Mouse (Mus musculus) thymus, postnatal 0 days (tissue): ENCODE results near the gene Lrwd1. TPM values are rescaled to one million over a fixed set of nuclear protein-coding genes. Genes with fewer than 3 reads are reported as not detected.

ENCODE experiments used
- DNase-seq: peaks from one replicate; pipeline ENCODE4 v3.0.0-alpha.2; 2015; ENCODE audit warnings: low spot score
- microRNA-seq: library from miRNA; unstranded; fragments of <30 nt; microRNA quantifications from one replicate; pipeline ENCODE4, GENCODE M21; 2016; ENCODE audit warnings: borderline number of aligned reads
- polyA plus RNA-seq: library from polyadenylated mRNA; unstranded; fragments of >200 nt; fragmentation: Nextera tagmentation; extraction: Ambion mirVana; gene quantifications from 2 replicates; pipeline ENCODE4 v1.2.1, GENCODE M21; 2015

Lrwd1 gene
- polyA plus RNA-seq, 1 experiment from 2014 or later, result 66.5 TPM

DNA sequence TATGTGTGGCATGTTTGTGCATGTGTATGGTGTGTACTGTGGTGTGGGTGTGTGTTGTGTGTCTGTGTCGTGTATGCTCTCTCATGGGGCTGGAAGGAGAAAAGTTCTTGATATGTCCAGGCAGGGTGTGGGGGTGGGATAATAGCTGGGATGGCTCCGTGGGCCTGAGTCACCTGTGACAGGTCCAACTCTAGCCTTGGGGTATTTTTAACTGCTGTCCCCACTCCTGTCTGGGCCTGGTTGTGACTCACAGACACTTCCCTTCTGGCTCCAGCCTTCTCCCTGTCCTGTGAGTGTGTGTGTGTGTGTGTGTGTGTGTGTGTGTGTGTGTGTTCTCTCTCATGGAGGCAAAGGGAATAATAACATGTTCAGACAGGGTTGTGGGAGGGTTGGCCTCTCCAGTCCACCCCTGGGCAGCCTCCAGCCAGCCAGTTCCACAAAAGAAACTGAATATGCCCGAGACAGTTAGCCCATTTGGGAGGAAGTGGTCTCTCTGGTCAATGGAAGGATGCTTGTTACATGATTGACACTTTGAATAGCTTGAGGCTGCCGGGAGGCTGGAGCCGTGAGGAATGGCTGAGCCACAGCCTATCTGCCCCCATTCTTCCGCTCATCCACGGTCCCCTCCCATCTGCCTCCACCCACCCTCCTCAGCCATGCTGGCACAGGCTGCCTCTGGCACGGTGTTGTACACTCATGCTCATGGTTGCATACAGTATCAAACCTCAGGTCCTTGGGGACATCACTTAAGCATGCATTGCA lies 41.4 kb downstream of the Lrwd1 start:
- no peak for DNase-seq

DNA sequence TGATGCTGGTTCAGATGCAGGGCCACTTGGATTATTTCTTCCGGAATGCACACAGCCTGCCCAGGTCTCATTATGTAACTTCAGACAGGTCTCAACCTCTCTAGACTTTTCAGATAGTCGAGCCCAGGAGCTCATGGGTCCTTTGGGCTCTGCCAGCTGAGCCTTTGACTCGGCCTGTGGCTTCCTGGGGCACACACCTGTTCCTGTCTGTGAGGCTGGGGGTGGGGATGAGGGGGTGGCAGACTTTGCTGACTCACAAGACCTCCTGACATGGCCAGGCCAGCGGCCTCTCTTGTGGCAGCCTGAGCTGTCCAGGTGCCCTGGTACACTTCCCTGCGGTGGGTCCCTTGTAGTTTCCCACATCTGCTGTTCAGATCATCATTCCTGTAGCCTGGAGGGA lies 43.9 kb downstream of the Lrwd1 start:
- peak; percentile 76 for DNase-seq

DNA sequence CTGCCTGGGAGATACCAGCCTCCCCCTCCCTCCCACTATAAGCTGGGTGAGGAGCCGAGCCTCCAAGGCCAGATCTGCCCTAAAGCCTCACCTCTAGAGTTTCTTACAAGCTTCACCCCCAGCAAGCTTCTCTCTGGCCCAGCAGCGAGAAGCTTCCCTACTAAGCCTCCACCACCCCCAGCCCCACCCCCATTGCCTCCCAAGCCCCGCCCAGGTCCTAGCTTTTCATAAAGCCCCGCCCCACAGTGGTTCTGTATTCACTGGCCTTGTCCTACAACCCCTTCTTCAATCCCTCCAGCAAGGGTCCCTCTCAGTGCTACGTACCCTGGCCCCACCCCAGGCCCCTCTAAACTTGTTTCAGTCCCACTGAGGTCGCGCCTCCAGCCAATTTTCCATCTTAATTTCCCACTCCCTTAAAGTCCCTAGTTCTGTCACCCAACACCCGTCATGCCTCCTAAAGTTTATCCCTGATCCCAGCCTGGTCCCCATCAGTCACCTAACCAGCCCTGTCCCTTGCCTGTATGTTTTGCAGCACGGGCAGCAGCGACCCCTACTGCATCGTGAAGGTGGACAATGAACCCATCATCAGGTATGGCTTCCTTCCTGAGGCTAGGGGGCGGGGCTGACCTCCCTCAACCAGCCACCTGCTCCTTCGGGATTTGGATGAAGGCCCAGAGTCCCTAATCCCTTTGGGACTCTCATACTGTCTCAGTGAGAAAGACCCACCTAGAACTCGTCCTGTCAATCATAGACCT lies 46.9 kb downstream of the Lrwd1 start:
- no peak for DNase-seq

DNA sequence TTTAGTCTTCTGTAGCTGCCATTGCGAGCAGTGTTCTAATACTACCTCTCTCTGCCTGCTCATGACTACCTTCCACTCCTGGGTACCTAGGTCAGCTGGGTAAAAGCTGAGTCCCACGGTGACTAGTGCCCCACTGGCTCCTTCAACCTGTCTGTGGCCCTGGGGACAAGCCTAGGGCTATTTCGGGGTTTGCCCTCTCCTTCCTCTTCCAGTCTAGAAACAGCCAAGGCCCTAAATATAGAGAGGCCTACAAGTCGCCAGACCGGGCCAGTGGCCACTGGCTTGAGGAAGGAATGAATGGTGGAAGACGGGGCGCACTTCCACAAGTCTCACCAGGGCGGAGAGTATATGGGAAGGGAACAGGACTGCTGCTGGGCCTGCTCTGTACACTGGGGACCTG lies 49.6 kb downstream of the Lrwd1 start:
- DNase-seq, result no peak

DNA sequence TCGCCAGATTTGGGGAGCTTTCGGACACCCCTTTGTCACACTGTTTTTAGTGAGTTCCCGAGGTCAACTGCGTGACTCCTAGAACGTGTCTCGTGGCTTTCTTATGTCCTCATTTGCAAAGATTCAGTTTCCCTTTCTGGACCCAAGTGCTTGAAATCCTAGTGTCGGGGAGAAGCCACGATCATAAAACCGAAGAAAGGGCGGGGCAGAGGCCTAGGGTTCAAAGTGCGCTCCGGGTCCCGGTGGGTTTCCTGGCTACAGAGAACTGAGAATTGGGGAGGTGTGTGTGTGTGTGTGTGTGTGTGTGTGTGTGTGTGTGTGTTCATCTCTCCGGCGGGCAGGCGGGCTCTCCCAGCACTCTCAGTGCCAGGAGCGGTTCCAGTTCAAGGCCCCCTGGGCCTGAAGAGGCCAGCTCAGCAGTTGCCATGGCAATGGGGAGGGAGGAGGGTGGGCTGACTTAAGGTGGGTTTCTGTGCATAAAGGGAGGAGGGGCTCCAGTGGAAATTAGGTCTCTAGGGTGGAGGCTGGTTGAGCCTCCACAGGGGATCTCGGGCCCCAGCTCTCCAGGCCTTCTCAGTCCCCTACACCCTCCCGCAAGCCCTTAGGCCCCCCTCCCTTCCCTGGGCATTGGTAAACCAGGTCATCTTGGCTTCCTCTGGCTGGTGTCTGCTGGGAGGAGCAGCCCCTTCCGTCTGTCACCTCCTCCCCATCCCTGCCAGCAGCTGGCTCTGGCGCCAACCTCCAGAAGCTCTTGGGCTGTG lies 50.8 kb downstream of the Lrwd1 start:
- DNase-seq, result peak; percentile 50

DNA sequence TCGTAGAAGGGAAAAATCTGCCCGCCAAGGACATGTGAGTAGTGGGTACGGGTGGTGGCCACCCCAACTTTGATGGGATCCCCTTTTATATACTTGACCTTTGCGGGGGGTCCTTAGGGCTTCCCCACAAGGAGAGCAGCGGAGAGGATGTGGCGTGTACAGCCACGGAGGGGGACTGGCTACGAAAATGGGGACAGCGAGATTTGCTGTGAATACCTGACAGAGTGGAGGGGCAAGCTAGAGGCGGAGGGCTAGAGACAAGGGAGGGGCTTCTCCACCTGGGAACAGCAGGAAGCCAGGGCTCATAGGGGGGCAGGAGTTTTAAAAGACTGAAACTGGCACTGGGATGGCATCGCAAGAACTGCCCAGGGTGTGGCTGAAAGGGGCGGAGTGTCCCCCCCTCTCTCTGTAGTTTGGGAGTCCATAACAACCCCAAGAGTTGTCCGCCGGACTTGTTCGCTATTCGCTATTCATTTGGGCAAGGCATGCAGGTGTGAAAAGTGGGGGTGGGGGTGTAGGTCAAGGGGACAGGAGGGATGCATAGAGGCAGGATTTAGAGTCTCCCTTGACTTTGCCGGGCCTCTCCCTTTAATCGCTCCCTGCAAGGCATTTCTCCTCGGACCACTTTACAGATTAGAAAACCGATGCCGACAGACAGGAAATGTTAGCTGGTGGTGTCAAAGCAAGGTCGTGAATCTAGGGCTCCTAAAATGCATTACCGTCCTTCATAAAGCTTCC lies 51.6 kb downstream of the Lrwd1 start:
- DNase-seq, result no peak

DNA sequence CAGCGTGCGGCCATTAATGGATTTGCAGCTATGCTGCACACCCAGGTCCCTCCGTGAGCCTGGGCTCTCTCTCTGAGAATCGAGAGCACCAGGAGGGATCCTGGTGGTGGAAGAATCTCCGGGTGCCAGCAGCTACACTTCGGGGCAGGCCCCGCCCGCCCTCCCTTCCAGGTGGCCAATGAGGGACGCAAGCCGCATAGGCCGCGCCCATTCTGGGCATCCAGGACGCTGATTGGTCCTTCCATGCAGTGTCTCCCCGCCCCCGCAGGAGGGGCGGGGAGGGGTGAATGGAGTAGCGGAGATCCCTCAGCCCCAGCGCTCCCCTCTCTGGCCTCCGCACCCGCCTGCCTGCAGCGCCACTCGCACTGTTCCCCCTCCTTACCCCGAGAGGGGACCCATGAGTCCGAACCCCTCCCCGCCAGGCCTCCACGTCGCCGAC lies 52.2 kb downstream of the Lrwd1 start, which contains the start of gene Rasa4:
Rasa4 (plus strand) TSS at position 248 of the 439 bp plus-strand sequence.
- peak; percentile 97 for DNase-seq

DNA sequence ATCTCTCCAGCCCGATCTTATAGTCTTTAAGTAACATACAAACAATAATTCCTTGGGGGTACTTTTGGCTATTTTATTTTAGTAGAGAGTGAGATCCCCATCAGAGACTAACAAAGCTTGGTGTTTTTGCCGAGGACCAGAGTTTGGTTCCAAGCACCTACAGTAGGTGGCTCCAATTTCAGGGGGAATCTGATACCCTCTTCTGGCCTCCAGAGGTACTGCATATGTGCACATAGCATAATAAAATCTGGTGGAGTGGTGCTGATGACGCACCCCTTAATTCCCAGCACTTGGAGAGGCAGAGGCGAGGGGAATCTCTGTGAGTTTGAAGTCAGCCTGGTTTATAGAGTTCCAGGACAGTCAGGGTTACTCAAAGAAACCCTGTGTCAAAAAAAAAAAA lies 53.5 kb downstream of the Lrwd1 start:
- DNase-seq, result no peak

DNA sequence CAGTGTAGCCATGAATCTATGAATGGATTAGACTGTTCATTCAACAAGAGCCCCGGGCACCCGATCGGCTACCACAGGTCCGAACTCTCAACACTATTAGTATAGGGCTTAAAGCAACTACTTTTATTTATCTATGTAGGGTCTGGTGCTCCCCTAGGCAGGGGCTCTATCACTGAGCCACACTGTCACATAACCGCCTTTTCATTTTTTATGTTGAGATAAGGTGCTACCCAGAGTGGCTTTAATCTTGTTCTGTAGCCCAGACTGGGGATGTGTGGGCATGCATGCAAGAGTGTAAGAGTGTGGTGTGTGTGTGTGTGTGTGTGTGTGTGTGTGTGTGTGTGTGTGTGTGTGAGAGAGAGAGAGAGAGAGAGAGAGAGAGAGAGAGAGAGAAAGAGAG lies 57.7 kb downstream of the Lrwd1 start:
- no peak for DNase-seq

DNA sequence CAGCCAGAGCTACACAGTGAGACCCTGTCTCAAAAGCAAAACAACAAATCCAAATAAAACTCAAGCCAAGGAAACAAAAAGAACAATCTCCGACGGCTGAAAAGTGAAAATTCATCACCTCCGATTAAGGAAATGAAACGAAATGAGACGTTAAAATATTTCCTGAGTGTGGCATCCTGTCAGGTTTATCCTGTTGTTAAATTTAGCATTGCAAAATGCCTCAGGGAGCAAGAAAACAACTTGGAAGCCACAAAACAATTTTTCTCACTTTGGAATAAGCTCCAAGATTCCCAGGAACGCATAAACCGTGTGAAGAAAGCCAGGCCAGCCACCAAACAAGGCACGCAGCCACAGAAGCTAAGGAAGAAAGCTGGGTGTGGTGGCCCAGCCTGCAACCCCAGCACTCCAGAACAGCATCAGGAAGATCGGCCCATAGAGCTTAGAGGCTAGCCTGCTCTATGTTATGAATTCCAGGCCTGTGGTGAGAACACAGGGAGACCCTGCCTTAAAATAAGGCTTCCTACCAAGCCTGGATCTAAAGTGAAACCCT lies 58.8 kb downstream of the Lrwd1 start:
- no peak for DNase-seq

DNA sequence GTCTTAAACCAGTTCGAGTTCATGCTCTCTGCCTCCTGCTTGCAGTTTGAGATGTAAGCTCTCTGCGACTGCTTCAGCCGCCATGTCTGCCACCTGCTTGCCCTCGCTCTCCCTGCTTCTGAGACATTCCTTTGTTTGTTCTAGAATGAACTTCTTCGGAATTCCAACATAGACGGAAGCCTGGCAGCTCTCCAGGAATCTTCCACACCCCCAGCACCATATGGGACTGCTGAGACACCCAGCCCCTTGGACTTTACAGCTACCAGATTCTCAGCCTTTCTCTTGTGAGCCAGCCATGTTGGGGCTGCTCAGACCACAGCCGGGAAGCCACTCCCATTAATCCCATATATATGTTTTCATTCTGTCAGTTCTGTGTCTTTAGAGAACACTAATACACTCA lies 59.6 kb downstream of the Lrwd1 start:
- DNase-seq, result no peak

DNA sequence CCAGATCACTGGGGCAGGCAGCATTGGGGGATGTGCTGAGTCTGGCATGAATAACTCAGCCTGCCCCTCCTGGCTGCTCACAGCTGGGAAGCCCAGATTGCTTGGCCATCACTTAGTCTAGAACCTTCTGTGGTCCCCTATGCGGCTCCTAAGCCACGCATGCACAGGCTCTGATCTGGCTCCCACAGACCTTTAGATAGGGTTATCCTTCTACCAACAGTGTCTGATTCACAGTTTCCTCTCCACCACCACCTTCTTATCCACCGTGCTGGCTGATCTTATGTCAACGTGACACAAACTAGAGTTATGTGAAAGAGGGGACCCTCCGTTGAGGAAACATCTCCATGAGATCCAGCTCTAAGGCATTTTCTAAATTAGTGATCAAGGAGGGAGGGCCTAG lies 60.8 kb downstream of the Lrwd1 start:
- DNase-seq, result no peak

DNA sequence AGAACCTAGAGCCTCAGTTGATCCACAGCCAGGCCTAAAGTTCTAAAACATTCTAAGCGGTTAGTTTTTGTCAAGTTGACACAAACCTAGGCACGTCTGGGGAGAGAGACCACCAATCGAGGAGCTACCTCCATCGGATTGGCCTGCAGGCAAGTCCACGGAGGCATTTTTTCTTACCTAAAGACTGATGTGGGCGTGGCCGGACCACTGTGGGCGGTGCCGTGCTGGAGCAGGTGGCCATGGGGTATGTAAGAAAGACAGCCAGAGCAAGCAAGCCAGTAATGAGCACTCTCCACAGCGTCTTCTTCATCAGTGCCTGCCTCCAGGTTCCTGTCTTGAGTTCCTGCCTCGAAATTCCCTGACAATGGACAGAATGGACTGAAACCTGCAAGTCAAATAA lies 62.3 kb downstream of the Lrwd1 start:
- DNase-seq, result no peak

DNA sequence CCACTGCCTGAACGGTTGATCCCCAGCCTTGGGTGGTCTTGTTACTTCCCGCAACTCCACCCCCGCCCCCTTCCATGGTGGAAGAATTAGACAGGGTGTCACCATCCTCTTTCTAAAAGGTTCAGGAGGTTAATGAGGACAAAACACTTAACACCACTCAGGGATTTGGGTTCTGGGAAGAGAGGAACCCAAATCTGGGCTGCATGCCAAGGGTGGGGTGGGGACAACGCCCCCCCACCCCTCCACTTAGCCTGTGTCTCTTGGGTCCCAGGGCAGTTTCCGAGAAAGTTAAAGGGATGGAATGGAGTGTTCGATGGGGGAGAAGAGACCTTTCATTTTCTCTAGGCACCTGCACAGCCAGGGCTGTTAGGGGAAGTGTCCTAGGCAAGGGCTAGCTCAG lies 62.8 kb downstream of the Lrwd1 start:
- no peak for DNase-seq

Small RNA genes within 50 kb of the gene (microRNA-seq; reads per million reads assigned to microRNA genes)
- not detected for gene Mir7035

Other genes starting within 250 kb of the Lrwd1 start
- gene Hspb1, start 248.2 kb downstream of the Lrwd1 start, polyA plus RNA-seq, result 23.7 and 29.1 TPM in 2 replicates
- gene Ywhag, start 201.5 kb downstream of the Lrwd1 start, polyA plus RNA-seq, result 69.4 and 69.8 TPM in 2 replicates
- gene Ssc4d, start 161.5 kb downstream of the Lrwd1 start, polyA plus RNA-seq, result 1.6 and 2.7 TPM in 2 replicates
- gene Zp3, start 156.0 kb downstream of the Lrwd1 start, polyA plus RNA-seq, result 0.53 and 0.64 TPM in 2 replicates
- gene Dtx2, start 141.3 kb downstream of the Lrwd1 start, polyA plus RNA-seq, result 43.9 and 46.0 TPM in 2 replicates
- gene Upk3b, start 97.6 kb downstream of the Lrwd1 start, polyA plus RNA-seq, result 0.32 and 0.48 TPM in 2 replicates
- 2.1 and 8.2 TPM in 2 replicates for gene Upk3bl, start 81.6 kb downstream of the Lrwd1 start, polyA plus RNA-seq
- gene Rasa4, start 52.2 kb downstream of the Lrwd1 start, polyA plus RNA-seq, result 11.2 and 13.3 TPM in 2 replicates
- 312 and 321 TPM in 2 replicates for gene Polr2j, start 19.4 kb downstream of the Lrwd1 start, polyA plus RNA-seq
- 38.0 and 38.5 TPM in 2 replicates for gene Alkbh4, start 72 bp upstream of the Lrwd1 start, polyA plus RNA-seq
- 54.7 and 67.8 TPM in 2 replicates for gene Orai2, start 34.6 kb upstream of the Lrwd1 start, polyA plus RNA-seq
- 60.0 and 65.9 TPM in 2 replicates for gene Prkrip1, start 62.9 kb upstream of the Lrwd1 start, polyA plus RNA-seq
- gene Sh2b2, start 110.5 kb upstream of the Lrwd1 start, polyA plus RNA-seq, result 2.6 and 2.7 TPM in 2 replicates